Mouse (Mus musculus) c-Kit-positive CD71-negative TER-119-negative erythroid progenitor cells, embryonic 14.5 days (primary cell): ENCODE results near the gene Aox3.

ENCODE experiments used
- DNase-seq: peaks from one replicate; pipeline ENCODE4 v3.0.0-alpha.2; 2013; ENCODE audit warnings: low read depth

Aox3 gene

DNA sequence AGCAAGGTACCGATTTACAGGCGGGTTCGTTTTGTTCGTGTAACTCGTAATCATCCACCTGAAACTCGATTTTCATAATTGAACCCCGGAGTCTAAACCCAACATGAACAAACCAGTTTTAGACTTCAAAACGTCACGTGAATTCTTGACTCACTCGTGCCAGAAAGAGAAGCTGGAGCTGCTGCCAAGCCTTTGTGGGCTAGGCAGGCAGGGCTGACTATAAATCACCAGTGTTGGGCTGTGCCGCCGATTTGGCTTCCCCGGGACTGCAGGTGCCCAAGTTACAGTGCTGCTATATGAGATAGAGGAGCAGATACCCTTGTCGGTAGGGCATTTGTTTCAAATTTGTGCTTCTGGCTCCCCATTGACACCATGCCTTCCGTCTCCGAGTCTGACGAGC, 97.3 kb downstream of the Aox3 start, which contains the start of gene Aox4:
Gene Aox4, plus strand, starts transcription at position 195 of the 400 bp plus-strand sequence.
- DNase-seq = no peak

- DNase-seq = no peak
These were observed 99.9 kb downstream of the Aox3 start for GRCm38 (mm10) chr1:58212805-58213204.

DNA sequence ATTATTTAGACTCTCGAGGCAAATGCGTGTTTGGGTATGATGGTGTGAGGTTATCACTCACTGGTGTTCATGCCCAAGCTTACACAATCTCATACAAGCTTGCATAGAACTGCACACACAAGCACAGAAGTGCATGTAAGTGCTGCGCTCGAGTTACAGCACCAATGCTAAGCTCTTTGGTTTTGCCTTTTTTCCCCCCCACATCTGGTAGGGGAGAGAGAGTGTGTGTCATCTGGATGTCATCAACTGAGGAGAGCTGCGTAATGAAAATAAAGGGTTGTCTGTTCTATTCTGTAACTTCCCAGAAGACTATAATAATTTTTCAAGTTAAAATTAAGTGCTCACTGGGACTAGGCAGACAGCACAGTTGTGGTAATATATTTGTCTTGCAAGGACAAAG, 100.9 kb downstream of the Aox3 start:
- DNase-seq = no peak

- DNase-seq = no peak
These were observed 102.4 kb downstream of the Aox3 start for GRCm38 (mm10) chr1:58215353-58215752.

GRCm38 (mm10) chr1:58215956-58216532, 103.1 kb downstream of the Aox3 start:
- no peak for DNase-seq

GRCm38 (mm10) chr1:58221070-58221469, 108.1 kb downstream of the Aox3 start:
- DNase-seq = no peak

DNA sequence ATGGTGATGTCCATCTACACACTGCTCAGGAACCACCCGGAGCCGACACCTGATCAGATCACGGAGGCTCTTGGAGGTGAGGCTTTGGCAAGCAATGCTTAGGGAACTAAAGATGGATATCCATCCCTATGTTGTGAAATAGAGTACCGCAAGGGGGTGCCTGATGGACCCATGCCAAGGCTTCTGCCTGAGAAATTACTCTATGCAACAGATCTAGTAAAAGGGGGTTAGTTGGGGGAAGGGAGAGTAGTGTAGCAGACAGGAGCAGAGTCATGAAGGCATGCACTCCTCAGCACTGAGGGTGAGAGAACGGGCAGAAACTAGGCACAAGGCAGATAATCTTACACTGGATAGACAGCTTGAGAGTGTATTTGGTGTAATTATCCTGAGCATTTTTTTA, 108.9 kb downstream of the Aox3 start:
- no peak for DNase-seq

DNA sequence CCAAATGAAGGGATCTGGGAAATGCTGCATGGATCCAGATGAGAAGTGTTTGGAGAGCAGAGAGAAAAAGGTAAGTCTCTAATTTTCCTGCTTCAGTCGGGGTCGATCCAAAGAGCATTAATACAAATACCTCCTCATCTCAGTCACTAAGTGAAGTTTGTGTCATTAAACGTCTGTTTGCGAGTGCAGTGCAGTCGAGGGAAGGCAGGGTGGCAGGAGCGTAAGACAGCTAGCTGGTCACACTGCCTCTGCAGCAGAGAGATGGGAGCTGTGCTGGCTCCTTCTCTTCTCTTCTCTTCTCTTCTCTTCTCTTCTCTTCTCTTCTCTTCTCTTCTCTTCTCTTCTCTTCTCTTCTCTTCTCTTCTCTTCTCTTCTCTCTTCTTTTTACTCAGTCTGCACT, 115.2 kb downstream of the Aox3 start:
- no peak for DNase-seq

GRCm38 (mm10) chr1:58228916-58229315, 116.0 kb downstream of the Aox3 start:
- DNase-seq = no peak

- no peak for DNase-seq
These were observed 116.8 kb downstream of the Aox3 start for GRCm38 (mm10) chr1:58229774-58230173.

- no peak for DNase-seq
These were observed 117.6 kb downstream of the Aox3 start for GRCm38 (mm10) chr1:58230542-58230941.

DNA sequence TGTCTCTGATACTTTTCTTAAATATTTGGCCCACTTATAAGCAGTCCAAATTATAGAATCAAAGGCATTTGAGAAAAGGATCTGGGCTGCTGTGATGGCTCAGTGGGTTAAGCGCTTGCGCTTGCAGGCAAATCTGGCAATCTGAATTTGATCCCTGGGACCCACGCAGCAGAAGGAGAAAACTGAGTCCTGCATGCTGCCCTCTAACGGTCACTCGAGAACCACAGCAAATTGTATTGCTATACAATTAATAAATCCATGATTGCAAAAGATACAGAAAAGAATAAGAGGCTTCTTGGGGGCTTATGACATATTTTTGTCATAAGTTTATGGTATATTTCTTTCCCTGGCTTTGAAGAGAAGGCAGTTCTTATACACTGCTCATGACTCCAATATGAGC, 122.5 kb downstream of the Aox3 start:
- no peak for DNase-seq

DNA sequence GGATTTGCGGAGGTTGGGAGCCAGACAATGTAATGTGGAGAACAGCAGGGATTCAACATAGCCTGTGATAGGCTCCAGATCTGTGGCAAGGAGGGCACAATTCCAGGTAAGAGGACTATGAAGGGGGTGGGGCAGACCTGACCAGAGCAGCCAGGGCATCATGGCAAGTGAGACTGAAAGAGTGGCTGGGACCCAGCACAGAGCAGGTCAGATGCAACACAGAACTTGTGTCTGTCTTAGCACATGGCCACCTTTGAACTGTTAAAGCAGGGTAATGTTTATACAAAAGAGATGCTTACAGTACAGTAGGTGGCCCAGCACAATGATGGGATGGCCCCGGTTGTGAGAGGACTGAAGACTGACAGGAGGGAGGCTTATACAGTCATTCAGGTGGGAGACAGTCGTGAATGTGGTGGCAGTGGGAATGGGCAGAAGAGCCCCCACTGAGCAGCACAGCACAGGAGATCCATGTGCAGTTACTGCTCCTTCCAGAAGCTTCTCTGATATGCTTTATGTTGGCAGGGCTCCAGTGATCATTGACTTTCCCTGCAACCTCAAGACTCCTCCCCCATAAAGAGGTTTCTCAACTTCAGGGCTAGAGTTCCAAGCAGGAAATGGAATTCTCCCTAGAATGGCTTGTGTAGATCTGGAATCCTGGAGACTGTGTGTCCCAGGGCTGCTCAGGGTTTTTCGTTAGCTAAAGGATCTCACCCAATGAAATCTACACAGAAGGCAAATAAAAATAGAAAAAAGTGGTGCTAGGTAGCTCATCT, 124.8 kb downstream of the Aox3 start:
- DNase-seq = no peak

DNA sequence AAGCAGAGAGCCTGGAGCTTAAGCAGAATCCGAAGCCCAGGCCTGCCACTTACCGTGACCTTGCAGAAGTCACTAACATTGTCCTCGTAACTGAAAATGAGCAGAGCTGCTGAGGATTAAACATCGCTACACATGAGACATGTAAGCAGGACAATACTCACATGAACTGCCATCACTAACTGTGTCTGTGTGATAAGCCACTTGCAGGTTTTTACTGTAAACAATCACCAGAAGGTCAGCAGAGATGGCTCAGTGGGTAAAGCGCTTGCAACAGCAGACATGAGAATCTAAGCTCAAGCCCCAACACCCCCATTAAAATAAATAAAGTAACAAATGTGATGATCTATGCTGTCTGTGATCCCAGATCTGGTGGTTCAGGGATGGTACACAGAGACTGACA, 125.5 kb downstream of the Aox3 start:
- no peak for DNase-seq

DNA sequence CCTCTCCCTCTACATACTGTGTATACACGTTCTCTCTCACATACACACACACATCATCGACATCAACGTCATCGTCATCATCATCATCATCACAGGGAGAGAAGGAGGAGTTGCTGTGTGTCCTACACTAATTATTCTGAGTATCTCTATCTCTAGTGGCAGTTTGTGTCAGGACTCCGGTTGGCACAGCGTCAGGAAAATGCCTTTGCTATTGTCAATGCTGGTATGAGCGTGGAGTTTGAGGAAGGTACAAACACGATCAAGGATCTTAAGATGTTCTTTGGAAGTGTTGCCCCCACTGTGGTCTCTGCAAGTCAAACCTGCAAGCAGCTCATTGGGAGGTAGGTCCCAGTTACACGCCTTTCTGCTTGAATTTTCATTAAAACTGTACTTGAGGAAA, 126.0 kb downstream of the Aox3 start:
- DNase-seq = no peak

DNA sequence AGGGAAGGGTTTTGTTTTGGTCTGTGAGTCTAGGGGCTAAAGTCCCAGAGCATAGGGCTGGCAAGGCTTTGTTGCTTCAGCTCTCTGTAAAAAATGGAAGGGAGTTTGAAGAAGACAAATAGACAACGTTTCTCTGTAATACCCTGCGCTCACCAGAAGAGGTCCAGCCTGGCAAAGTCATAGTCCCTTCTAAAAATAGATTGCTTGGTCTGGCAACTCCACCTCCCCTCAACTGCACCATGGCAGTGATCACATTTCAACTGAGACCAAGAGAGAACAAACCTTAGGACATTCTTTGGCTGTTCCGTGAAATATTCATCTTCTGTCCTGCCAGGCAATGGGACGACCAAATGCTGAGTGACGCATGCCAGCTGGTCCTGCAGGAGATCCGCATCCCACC, 127.4 kb downstream of the Aox3 start:
- no peak for DNase-seq

GRCm38 (mm10) chr1:58244487-58244886, 131.6 kb downstream of the Aox3 start:
- no peak for DNase-seq

DNA sequence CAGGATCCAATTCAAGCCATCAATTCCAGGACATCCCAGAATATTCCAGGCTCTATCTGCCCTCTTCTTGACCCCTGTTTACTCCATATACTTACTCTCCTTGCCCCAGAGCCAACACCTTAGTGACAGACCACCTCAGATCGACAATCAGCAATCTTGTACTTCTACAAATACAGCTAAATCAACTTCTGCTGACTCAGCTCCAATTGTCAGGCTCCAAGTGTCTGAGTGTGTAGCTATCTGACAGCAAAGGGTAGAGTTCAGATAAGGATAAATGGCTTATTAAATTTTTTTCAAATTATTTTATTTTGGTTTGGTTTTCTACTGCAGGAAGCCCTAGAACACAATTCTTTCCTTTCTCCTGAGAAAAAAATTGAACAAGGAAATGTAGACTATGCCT, 135.6 kb downstream of the Aox3 start:
- DNase-seq = no peak
